Mouse (Mus musculus) stomach, embryonic 15.5 days (tissue): ENCODE measurements around the gene Jaml. TPM values are rescaled to one million over a fixed set of nuclear protein-coding genes. Genes with fewer than 3 reads are reported as not detected.

Experiments
- ATAC-seq: fragments of 200-750 bp; cut with Nextera tagmentation; 2 replicates; pipeline ENCODE4 v1.8.0; 2017; ENCODE audit warnings: low read depth, moderate number of reproducible peaks, moderate TSS enrichment; ENCODE audit not compliant: insufficient read depth, low FRiP score
- H3K27ac ChIP-seq: fragments of 300-500 bp; sonication (generic); 2 replicates; pipeline ENCODE4 v1.5.1; 2015; ENCODE audit warnings: mild to moderate bottlenecking, inconsistent platforms
- H3K27me3 ChIP-seq: fragments of 300-500 bp; sonication (generic); replicated peaks from 2 replicates; pipeline ENCODE4 v1.6.1; 2015; ENCODE audit warnings: inconsistent platforms
- H3K36me3 ChIP-seq: fragments of 300-500 bp; sonication (generic); 2 replicates; pipeline ENCODE4 v1.6.1; 2015; ENCODE audit warnings: inconsistent platforms
- H3K4me1 ChIP-seq: fragments of 300-500 bp; sonication (generic); 2 replicates; pipeline ENCODE4 v1.6.1; 2015; ENCODE audit warnings: inconsistent platforms
- H3K4me2 ChIP-seq: fragments of 300-500 bp; sonication (generic); 2 replicates; pipeline ENCODE4 v1.6.1; 2015; ENCODE audit warnings: mild to moderate bottlenecking, inconsistent platforms
- H3K4me3 ChIP-seq: fragments of 300-500 bp; sonication (generic); replicated peaks from 2 replicates; pipeline ENCODE4 v1.5.1; 2015; ENCODE audit warnings: inconsistent platforms
- H3K9ac ChIP-seq: fragments of 300-500 bp; sonication (generic); 2 replicates; pipeline ENCODE4 v1.6.1; 2015; ENCODE audit warnings: inconsistent platforms
- H3K9me3 ChIP-seq: fragments of 300-500 bp; sonication (generic); 2 replicates; pipeline ENCODE4 v1.6.1; 2016; ENCODE audit warnings: inconsistent platforms
- WGBS: fragments of 180-500 bp; shearing (Covaris S2); methylation state at CpG from one replicate; pipeline ENCODE4 v1.1.7; 2015; 5-methylcytosine and 5-hydroxymethylcytosine counted together
- polyA plus RNA-seq: library from polyadenylated mRNA; unstranded; fragments of >200 nt; fragmentation: Nextera tagmentation; extraction: Ambion mirVana; gene quantifications from 2 replicates; pipeline ENCODE4 v1.2.1, GENCODE M21; 2015

The Jaml gene
- polyA plus RNA-seq, 1 experiment from 2014 or later = 24.3 TPM

- no peaks in the 10 kb centered on the region for H3K36me3 ChIP-seq
- ATAC-seq = no peak
- 60% methylated on average over 7 of the region's 7 CpGs for WGBS
- no peak overlapping the region for H3K27ac ChIP-seq
- 0 out of 2 replicates have a peak, but pooled peaks cover 4% of the 10 kb centered on the region for H3K27me3 ChIP-seq
- H3K4me2 ChIP-seq = no peak overlapping the region
- H3K4me3 ChIP-seq = no peak overlapping the region
- no peaks in the 10 kb centered on the region for H3K9me3 ChIP-seq
- no peak overlapping the region for H3K9ac ChIP-seq
- H3K4me1 ChIP-seq = no peaks in the 10 kb centered on the region
Observed at GRCm38 (mm10) chr9:45153361-45153760, 74.4 kb downstream of the Jaml start.

Other genes starting within 250 kb of the Jaml start
- 14.1 and 14.2 TPM in 2 replicates for gene Kmt2a, start 197.9 kb upstream of the Jaml start, polyA plus RNA-seq
- 757 and 776 TPM in 2 replicates for gene Atp5l, start 158.4 kb upstream of the Jaml start, polyA plus RNA-seq
- gene Ube4a, start 113.6 kb upstream of the Jaml start, polyA plus RNA-seq = 25.7 and 28.4 TPM in 2 replicates
- gene Cd3g, start 98.8 kb upstream of the Jaml start, polyA plus RNA-seq = 0.43 and 1.0 TPM in 2 replicates
- gene Cd3d, start 97.4 kb upstream of the Jaml start, polyA plus RNA-seq = 0.10 TPM in 1 of 2 replicates, not detected in the other
- gene Cd3e, start 69.6 kb upstream of the Jaml start, polyA plus RNA-seq = 2.1 and 2.5 TPM in 2 replicates
- 31.4 and 32.8 TPM in 2 replicates for gene Mpzl2, start 39.4 kb upstream of the Jaml start, polyA plus RNA-seq
- 6.4 and 7.8 TPM in 2 replicates for gene Mpzl3, start 24.0 kb upstream of the Jaml start, polyA plus RNA-seq
- 3.9 and 4.2 TPM in 2 replicates for gene Scn2b, start 38.6 kb downstream of the Jaml start, polyA plus RNA-seq
- 0.27 and 0.34 TPM in 2 replicates for gene Scn4b, start 59.2 kb downstream of the Jaml start, polyA plus RNA-seq
- gene BC049352, start 102.8 kb downstream of the Jaml start, polyA plus RNA-seq = 0.23 TPM in 1 of 2 replicates, not detected in the other
- gene Tmprss4, start 124.9 kb downstream of the Jaml start, polyA plus RNA-seq = 24.2 and 26.7 TPM in 2 replicates
- gene Il10ra, start 190.0 kb downstream of the Jaml start, polyA plus RNA-seq = 1.7 TPM in 2 replicates
- gene Tmprss13, start 239.9 kb downstream of the Jaml start, polyA plus RNA-seq = 3.4 and 6.0 TPM in 2 replicates